Mouse (Mus musculus): ENCODE measurements at regions not wholly inside any gene's neighbourhood (a gene's known extent, or its start where the extent isn't known, plus 50 kb on each side); places are given as distances from the start of the nearest gene placed in this dataset.
"Not testable (repeated sequence)": the region's sequence is repeated elsewhere in the genome, so short reads cannot be mapped to it uniquely, and the experiment has no call there.

GRCm38 (mm10) chr2:16860056-16860455 is 504.0 kb downstream of the Plxdc2 start:
- Histone ChIP-seq H3K9ac (ENCODE audit: low read length) (no peak overlapping the region), H3K27me3 (ENCODE audit: control insufficient read depth, insufficient read depth, low read length) (no peaks in the 10 kb centered on the region), H3K9me3 (ENCODE audit: control insufficient read depth, low read length) (no peaks in the 10 kb centered on the region), H3K4me1 (ENCODE audit: control insufficient read depth in 2 of 2, insufficient read depth in 2 of 2, low read length in 2 of 2) (no peaks in the 10 kb centered on the region), H3K4me2 (ENCODE audit: low read length) (no peak overlapping the region), H3K36me3 (ENCODE audit: control insufficient read depth, insufficient read depth, low read length) (no peaks in the 10 kb centered on the region), H3K27ac (replicated peaks in 1 of 2; ENCODE audit: control insufficient read depth in 1 of 2, insufficient read depth in 1 of 2, low read depth in 2 of 2, low read length in 2 of 2) (no peak overlapping the region), H3K4me3 (ENCODE audit: control insufficient read depth in 1 of 2, insufficient read depth in 1 of 2, low read depth in 1 of 2, low read length in 2 of 2) (no peak overlapping the region)
- no peak for ATAC-seq (ENCODE audit: insufficient number of reproducible peaks, insufficient read depth, low FRiP score, low read depth)
- WGBS = 86% methylated on average over 5 of the region's 5 CpGs

GRCm38 (mm10) chr2:16866163-16866852 is 510.2 kb downstream of the Plxdc2 start:
- ATAC-seq (ENCODE audit: insufficient number of reproducible peaks, insufficient read depth, low FRiP score, low read depth) = no peak
- no peak overlapping the region for H3K9ac ChIP-seq (ENCODE audit: low read length)
- no peak overlapping the region for H3K4me3 ChIP-seq (ENCODE audit: control insufficient read depth in 1 of 2, insufficient read depth in 1 of 2, low read depth in 1 of 2, low read length in 2 of 2)
- no peaks in the 10 kb centered on the region for H3K36me3 ChIP-seq (ENCODE audit: control insufficient read depth, insufficient read depth, low read length)
- H3K9me3 ChIP-seq (ENCODE audit: control insufficient read depth, low read length) = no peaks in the 10 kb centered on the region
- no peaks in the 10 kb centered on the region for H3K4me1 ChIP-seq (ENCODE audit: control insufficient read depth in 2 of 2, insufficient read depth in 2 of 2, low read length in 2 of 2)
- no peak overlapping the region for H3K27ac ChIP-seq (replicated peaks in 1 of 2; ENCODE audit: control insufficient read depth in 1 of 2, insufficient read depth in 1 of 2, low read depth in 2 of 2, low read length in 2 of 2)
- no peaks in the 10 kb centered on the region for H3K27me3 ChIP-seq (ENCODE audit: control insufficient read depth, insufficient read depth, low read length)
- H3K4me2 ChIP-seq (ENCODE audit: low read length) = no peak overlapping the region
- 76% methylated on average over 4 of the region's 4 CpGs for WGBS

- not testable (repeated sequence) for H3K27me3 ChIP-seq (ENCODE audit: control insufficient read depth, insufficient read depth, low read length); H3K4me1 ChIP-seq (ENCODE audit: control insufficient read depth in 2 of 2, insufficient read depth in 2 of 2, low read length in 2 of 2); ATAC-seq (ENCODE audit: insufficient number of reproducible peaks, insufficient read depth, low FRiP score, low read depth); H3K9ac ChIP-seq (ENCODE audit: low read length); H3K9me3 ChIP-seq (ENCODE audit: control insufficient read depth, low read length); H3K36me3 ChIP-seq (ENCODE audit: control insufficient read depth, insufficient read depth, low read length); H3K4me3 ChIP-seq (ENCODE audit: control insufficient read depth in 1 of 2, insufficient read depth in 1 of 2, low read depth in 1 of 2, low read length in 2 of 2); H3K4me2 ChIP-seq (ENCODE audit: low read length); H3K27ac ChIP-seq (replicated peaks in 1 of 2; ENCODE audit: control insufficient read depth in 1 of 2, insufficient read depth in 1 of 2, low read depth in 2 of 2, low read length in 2 of 2)
- 19% methylated on average over 6 of the region's 6 CpGs for WGBS
Measured at GRCm38 (mm10) chr2:16892381-16892780, 536.3 kb downstream of the Plxdc2 start.

GRCm38 (mm10) chr2:16909246-16910038 is 553.3 kb downstream of the Plxdc2 start:
- WGBS = 10% methylated on average over 1 of the region's 1 CpGs

GRCm38 (mm10) chr2:16914633-16915032 is 558.5 kb downstream of the Plxdc2 start:
- 29% methylated on average over 2 of the region's 2 CpGs for WGBS
- ATAC-seq (ENCODE audit: insufficient number of reproducible peaks, insufficient read depth, low FRiP score, low read depth) = no peak

More at GRCm38 (mm10) chr2:16909246-16910038, 553.3 kb downstream of the Plxdc2 start:
- no peak for ATAC-seq (ENCODE audit: insufficient number of reproducible peaks, insufficient read depth, low FRiP score, low read depth)
- Histone ChIP-seq H3K36me3 (ENCODE audit: control insufficient read depth, insufficient read depth, low read length) (no peaks in the 10 kb centered on the region), H3K4me3 (ENCODE audit: control insufficient read depth in 1 of 2, insufficient read depth in 1 of 2, low read depth in 1 of 2, low read length in 2 of 2) (no peak overlapping the region), H3K27me3 (ENCODE audit: control insufficient read depth, insufficient read depth, low read length) (no peaks in the 10 kb centered on the region), H3K4me1 (ENCODE audit: control insufficient read depth in 2 of 2, insufficient read depth in 2 of 2, low read length in 2 of 2) (0 out of 4 replicates have a peak, but pooled peaks cover 0 to 4% of the 10 kb centered on the region in 2 experiments), H3K9ac (ENCODE audit: low read length) (no peak overlapping the region), H3K4me2 (ENCODE audit: low read length) (no peak overlapping the region), H3K27ac (replicated peaks in 1 of 2; ENCODE audit: control insufficient read depth in 1 of 2, insufficient read depth in 1 of 2, low read depth in 2 of 2, low read length in 2 of 2) (no peak overlapping the region), H3K9me3 (ENCODE audit: control insufficient read depth, low read length) (no peaks in the 10 kb centered on the region)

GRCm38 (mm10) chr2:16929974-16930373 is 573.9 kb downstream of the Plxdc2 start:
- H3K9ac ChIP-seq (ENCODE audit: low read length) = no peak overlapping the region
- H3K36me3 ChIP-seq (ENCODE audit: control insufficient read depth, insufficient read depth, low read length) = no peaks in the 10 kb centered on the region
- WGBS = 30% methylated on average over 3 of the region's 3 CpGs
- no peak overlapping the region for H3K4me2 ChIP-seq (ENCODE audit: low read length)
- no peaks in the 10 kb centered on the region for H3K27me3 ChIP-seq (ENCODE audit: control insufficient read depth, insufficient read depth, low read length)
- H3K27ac ChIP-seq (replicated peaks in 1 of 2; ENCODE audit: control insufficient read depth in 1 of 2, insufficient read depth in 1 of 2, low read depth in 2 of 2, low read length in 2 of 2) = peak overlapping the region in 1 of 2 experiments; percentile 75; a peak in 2 of 4 replicates
- no peaks in the 10 kb centered on the region for H3K9me3 ChIP-seq (ENCODE audit: control insufficient read depth, low read length)
- ATAC-seq (ENCODE audit: insufficient number of reproducible peaks, insufficient read depth, low FRiP score, low read depth) = no peak
- H3K4me1 ChIP-seq (ENCODE audit: control insufficient read depth in 2 of 2, insufficient read depth in 2 of 2, low read length in 2 of 2) = peaks cover 0 to 12% of the 10 kb centered on the region in 2 experiments; a peak in 3 of 4 replicates
- no peak overlapping the region for H3K4me3 ChIP-seq (ENCODE audit: control insufficient read depth in 1 of 2, insufficient read depth in 1 of 2, low read depth in 1 of 2, low read length in 2 of 2)

More at GRCm38 (mm10) chr2:16914633-16915032, 558.5 kb downstream of the Plxdc2 start:
- Histone ChIP-seq H3K4me2 (ENCODE audit: low read length) (no peak overlapping the region), H3K27ac (replicated peaks in 1 of 2; ENCODE audit: control insufficient read depth in 1 of 2, insufficient read depth in 1 of 2, low read depth in 2 of 2, low read length in 2 of 2) (no peak overlapping the region), H3K4me1 (ENCODE audit: control insufficient read depth in 2 of 2, insufficient read depth in 2 of 2, low read length in 2 of 2) (0 out of 4 replicates have a peak, but pooled peaks cover 0 to 4% of the 10 kb centered on the region in 2 experiments), H3K4me3 (ENCODE audit: control insufficient read depth in 1 of 2, insufficient read depth in 1 of 2, low read depth in 1 of 2, low read length in 2 of 2) (no peak overlapping the region), H3K27me3 (ENCODE audit: control insufficient read depth, insufficient read depth, low read length) (no peaks in the 10 kb centered on the region), H3K9me3 (ENCODE audit: control insufficient read depth, low read length) (no peaks in the 10 kb centered on the region), H3K36me3 (ENCODE audit: control insufficient read depth, insufficient read depth, low read length) (no peaks in the 10 kb centered on the region), H3K9ac (ENCODE audit: low read length) (no peak overlapping the region)

- no peak overlapping the region for H3K9ac ChIP-seq (ENCODE audit: low read length)
- H3K27me3 ChIP-seq (ENCODE audit: control insufficient read depth, insufficient read depth, low read length) = no peaks in the 10 kb centered on the region
- no peak overlapping the region for H3K27ac ChIP-seq (replicated peaks in 1 of 2; ENCODE audit: control insufficient read depth in 1 of 2, insufficient read depth in 1 of 2, low read depth in 2 of 2, low read length in 2 of 2)
- 89% methylated on average over 3 of the region's 3 CpGs for WGBS
- ATAC-seq (ENCODE audit: insufficient number of reproducible peaks, insufficient read depth, low FRiP score, low read depth) = no peak
- no peaks in the 10 kb centered on the region for H3K9me3 ChIP-seq (ENCODE audit: control insufficient read depth, low read length)
- H3K36me3 ChIP-seq (ENCODE audit: control insufficient read depth, insufficient read depth, low read length) = no peaks in the 10 kb centered on the region
- H3K4me3 ChIP-seq (ENCODE audit: control insufficient read depth in 1 of 2, insufficient read depth in 1 of 2, low read depth in 1 of 2, low read length in 2 of 2) = no peak overlapping the region
- H3K4me1 ChIP-seq (ENCODE audit: control insufficient read depth in 2 of 2, insufficient read depth in 2 of 2, low read length in 2 of 2) = no peaks in the 10 kb centered on the region
- no peak overlapping the region for H3K4me2 ChIP-seq (ENCODE audit: low read length)
Measured at GRCm38 (mm10) chr2:16959432-16959831, 603.3 kb downstream of the Plxdc2 start.
